Mouse (Mus musculus) mature B cell (primary cell): Measurements from ENCODE around the gene Ltbp1.

Experiments used
- in situ Hi-C: fragments of 300-500 bp; cut with MboI; formaldehyde crosslinking; loops from 2 replicates; pipeline ENCODE4 v1.14.3; 2019

Gene Ltbp1

GRCm38 (mm10) chr17:75067314-75067713, 61.9 kb downstream of the Ltbp1 start:
- in situ Hi-C loops = no loop called here

GRCm38 (mm10) chr17:75069232-75069631, 63.9 kb downstream of the Ltbp1 start:
- in situ Hi-C loops = no loop called here

GRCm38 (mm10) chr17:75071174-75071573, 65.8 kb downstream of the Ltbp1 start:
- in situ Hi-C loops = no loop called here

- in situ Hi-C loops = no loop called here
Measured at GRCm38 (mm10) chr17:75071749-75072148, 66.4 kb downstream of the Ltbp1 start.

GRCm38 (mm10) chr17:75073887-75074286, 68.5 kb downstream of the Ltbp1 start:
- in situ Hi-C loops = no loop called here

- in situ Hi-C loops = no loop called here
Measured at GRCm38 (mm10) chr17:75074978-75075699, 69.8 kb downstream of the Ltbp1 start.

- in situ Hi-C loops = no loop called here
Measured at GRCm38 (mm10) chr17:75081401-75081800, 76.0 kb downstream of the Ltbp1 start.

GRCm38 (mm10) chr17:75082449-75082848, 77.1 kb downstream of the Ltbp1 start:
- in situ Hi-C loops = no loop called here

GRCm38 (mm10) chr17:75087296-75087941, 82.1 kb downstream of the Ltbp1 start:
- in situ Hi-C loops = no loop called here

- in situ Hi-C loops = no loop called here
Measured at GRCm38 (mm10) chr17:75088232-75088631, 82.9 kb downstream of the Ltbp1 start.

GRCm38 (mm10) chr17:75088727-75089126, 83.4 kb downstream of the Ltbp1 start:
- in situ Hi-C loops = no loop called here

- in situ Hi-C loops = no loop called here
Measured at GRCm38 (mm10) chr17:75090556-75090955, 85.2 kb downstream of the Ltbp1 start.

- in situ Hi-C loops = no loop called here
Measured at GRCm38 (mm10) chr17:75093563-75093962, 88.2 kb downstream of the Ltbp1 start.

GRCm38 (mm10) chr17:75094591-75094990, 89.2 kb downstream of the Ltbp1 start:
- in situ Hi-C loops = no loop called here

GRCm38 (mm10) chr17:75096727-75097126, 91.4 kb downstream of the Ltbp1 start:
- in situ Hi-C loops = no loop called here

GRCm38 (mm10) chr17:75097367-75097766, 92.0 kb downstream of the Ltbp1 start:
- in situ Hi-C loops = no loop called here

- in situ Hi-C loops = no loop called here
Measured at GRCm38 (mm10) chr17:75101215-75101614, 95.8 kb downstream of the Ltbp1 start.

- in situ Hi-C loops = no loop called here
Measured at GRCm38 (mm10) chr17:75101994-75102393, 96.6 kb downstream of the Ltbp1 start.

- in situ Hi-C loops = no loop called here
Measured at GRCm38 (mm10) chr17:75107412-75107811, 102.0 kb downstream of the Ltbp1 start.

GRCm38 (mm10) chr17:75107879-75108278, 102.5 kb downstream of the Ltbp1 start:
- in situ Hi-C loops = no loop called here

- in situ Hi-C loops = no loop called here
Measured at GRCm38 (mm10) chr17:75109081-75109716, 103.8 kb downstream of the Ltbp1 start.

- in situ Hi-C loops = no loop called here
Measured at GRCm38 (mm10) chr17:75110252-75111205, 105.2 kb downstream of the Ltbp1 start.
